ENCODE assay signal across 20 mouse cellular contexts in genomic region chr2:6067341-6067740, GRCm38 (mm10).
DNase-seq lines count a peak whose midpoint lies in the region; ATAC-seq and TF ChIP-seq lines count a peak whose summit lies in the region.
"Had no signal": no experiment of that assay in that cellular context is flagged by ENCODE, and none has a peak within 500 bp of the region (broad histone marks: within the 10 kb centered on the region; RNA-seq: fewer than 3 reads in every experiment).

No protein-coding gene starts in this region.

- H3K9me3 ChIP-seq in liver, embryonic 12.5 days (replicated peaks), result no peaks in the 10 kb centered on the region
- H3K9me3 ChIP-seq: G1E had no signal

- no peak overlapping the region for H3K27ac ChIP-seq in liver, adult 2 months (replicated peaks; ENCODE audit: insufficient read depth, low read depth, low read length)
- H3K27ac ChIP-seq in liver, embryonic 12.5 days, result no peak overlapping the region

- TF ChIP-seq CTCF in liver, adult 2 months (IDR thresholded peaks at IDR 0.05; ENCODE audit: low read depth, low read length), result no peak

- no peaks in the 10 kb centered on the region for H3K36me3 ChIP-seq in liver, adult 2 months (ENCODE audit: control insufficient read depth, insufficient read depth, low read length)
- no peaks in the 10 kb centered on the region for H3K36me3 ChIP-seq in liver, embryonic 12.5 days
- H3K36me3 ChIP-seq: G1E had no signal

- ATAC-seq in liver, embryonic 12.5 days, result no peak
- ATAC-seq: activated CD4-positive, CD25-positive, alpha-beta regulatory T cell, adult 4 months; CD4-positive, CD25-positive, alpha-beta regulatory T cell, adult 4 months; Patski had no signal

- peak; percentile 91 for DNase-seq in liver, adult 2 months (ENCODE audit: extremely low read depth, low read depth, low spot score)
- DNase-seq in Muller cell, postnatal 12 days (ENCODE audit: inconsistent ontology term), result peak; percentile 43
- DNase-seq in thymus, postnatal 4 days, result no peak
- DNase-seq: adrenal gland, adult 2 months; adrenal gland, adult 8-10 months; adrenal gland, postnatal 10 days; adrenal gland, postnatal 14 days; adrenal gland, postnatal 25 days; adrenal gland, postnatal 36 days; B cell, adult 2 months; cerebellum, adult 11 months; cerebellum, adult 11-12 months; cerebellum, adult 18-20 months; cerebellum, adult 2 months had no signal

- H3K4me3 ChIP-seq in liver, adult 2 months (ENCODE audit: insufficient read depth, low read depth, low read length), result no peak overlapping the region
- H3K4me3 ChIP-seq in liver, embryonic 12.5 days, result no peak overlapping the region

- 26% methylated on average over 6 of the region's 6 CpGs for WGBS in liver, adult 2 months
- 71% methylated on average over 6 of the region's 6 CpGs for WGBS in liver, embryonic 12.5 days (ENCODE audit: insufficient replicate concordance)

- H3K79me2 ChIP-seq in liver, adult 2 months (ENCODE audit: control insufficient read depth, insufficient read depth, low read length), result no peaks in the 10 kb centered on the region

- no peak for TF ChIP-seq POLR2A in liver, adult 2 months (IDR thresholded peaks at IDR 0.05; ENCODE audit: extremely low read depth, insufficient read depth, low read length)

- H3K9ac ChIP-seq in liver, adult 2 months (ENCODE audit: low read depth, low read length), result no peak overlapping the region
- no peak overlapping the region for H3K9ac ChIP-seq in liver, embryonic 12.5 days

- H3K4me2 ChIP-seq in liver, embryonic 12.5 days, result no peak overlapping the region

- H3K27me3 ChIP-seq in liver, adult 2 months (ENCODE audit: control insufficient read depth, insufficient read depth, low read length), result no peaks in the 10 kb centered on the region
- H3K27me3 ChIP-seq in liver, embryonic 12.5 days (replicated peaks), result peaks cover 10% of the 10 kb centered on the region; the same call in 1 of the 2 replicates
- H3K27me3 ChIP-seq: CH12.LX, Patski had no signal

- H3K4me1 ChIP-seq in liver, adult 2 months (ENCODE audit: control insufficient read depth, insufficient read depth, low read length), result peaks cover 11% of the 10 kb centered on the region
- H3K4me1 ChIP-seq in liver, embryonic 12.5 days, result peaks cover 17% of the 10 kb centered on the region
